Mouse (Mus musculus): Measurements from ENCODE around the gene Tbc1d22b. TPM values are rescaled to one million over a fixed set of nuclear protein-coding genes. Genes with fewer than 3 reads are reported as not detected.

Gene Tbc1d22b
- 30.7 and 32.3 TPM in 2 replicates for polyA plus RNA-seq (2012)

GRCm38 (mm10) chr17:29549543-29550428 is at the start of gene Tbc1d22b, which contains the start of gene Gm17657:
Gene Tbc1d22b (plus strand): TSS chr17:29549785.
Gene Gm17657 (minus strand): TSS chr17:29549638.

DNA sequence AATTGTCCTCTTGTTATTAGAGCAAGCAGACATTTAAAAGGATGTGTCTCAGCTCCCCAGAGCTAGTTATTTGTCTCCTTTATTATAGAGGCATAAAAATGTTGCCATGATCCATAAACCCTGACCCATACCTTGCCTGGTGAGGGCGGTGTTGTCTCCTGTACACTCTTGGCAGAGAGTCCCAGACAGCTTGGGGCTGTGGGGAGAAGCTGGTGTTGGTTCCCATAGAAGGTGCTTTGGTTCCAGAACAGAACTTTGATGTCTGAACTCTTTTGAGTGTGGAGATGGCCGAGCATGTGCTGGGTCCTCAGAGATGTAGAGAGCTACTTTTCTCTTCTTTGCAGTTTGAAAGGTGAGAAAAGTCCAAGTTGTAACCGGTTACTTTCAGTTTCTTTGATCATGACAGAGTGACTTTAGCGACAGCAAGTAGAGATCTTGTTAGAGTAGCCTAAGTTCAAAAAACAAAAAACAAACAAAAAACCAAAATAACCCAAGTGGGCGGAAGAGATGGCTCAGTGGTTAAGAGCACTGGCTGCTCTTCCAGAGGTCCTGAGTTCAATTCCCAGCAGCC is 2.7 kb downstream of the Tbc1d22b start, which contains the start of gene Tmem217:
Tmem217 (minus strand) TSS at position 224 of the 571 bp plus-strand sequence.

GRCm38 (mm10) chr17:29614115-29615023 is 64.8 kb downstream of the Tbc1d22b start, which contains the start of the genes Rnf8 and Gm28043:
Gene Rnf8 (plus strand): TSS chr17:29614790.
Gene Gm28043 (plus strand): TSS chr17:29614876.

Other genes starting within 250 kb of the Tbc1d22b start
- gene Pi16, start 232.1 kb upstream of the Tbc1d22b start, polyA plus RNA-seq (2012): 19.9 and 35.3 TPM in 2 replicates
- 148 and 161 TPM in 2 replicates for gene Mtch1, start 201.9 kb upstream of the Tbc1d22b start, polyA plus RNA-seq (2012)
- gene Fgd2, start 188.9 kb upstream of the Tbc1d22b start, polyA plus RNA-seq (2012): 71.5 and 73.8 TPM in 2 replicates
- gene Pim1, start 59.0 kb upstream of the Tbc1d22b start, polyA plus RNA-seq (2012): 323 and 395 TPM in 2 replicates
- gene Gm17657, start 147 bp upstream of the Tbc1d22b start, polyA plus RNA-seq (2012): not detected in 2 replicates
- gene Tmem217, start 2.6 kb downstream of the Tbc1d22b start, polyA plus RNA-seq (2012): 0.18 TPM in 1 of 2 replicates, not detected in the other
- 31.6 and 38.4 TPM in 2 replicates for gene Rnf8, start 65.0 kb downstream of the Tbc1d22b start, polyA plus RNA-seq (2012)
- gene Gm28043, start 65.1 kb downstream of the Tbc1d22b start, polyA plus RNA-seq (2012): 0.34 and 0.35 TPM in 2 replicates
- gene Cmtr1, start 110.8 kb downstream of the Tbc1d22b start, polyA plus RNA-seq (2012): 69.2 and 71.1 TPM in 2 replicates
- 13.6 and 14.0 TPM in 2 replicates for gene Ccdc167, start 167.3 kb downstream of the Tbc1d22b start, polyA plus RNA-seq (2012)

Measured in megakaryocyte-erythroid progenitor cell, adult 5 weeks (primary cell).